Mouse (Mus musculus) cortical plate, adult 2 months (tissue): ENCODE results near the gene Ppp6r3.

ENCODE experiments used
- CTCF ChIP-seq: fragments of 200-500 bp; IDR thresholded peaks from 2 replicates; pipeline ENCODE4 v1.5.1; 2011; ENCODE audit warnings: mild to moderate bottlenecking, control low read depth, low read length; ENCODE audit not compliant: insufficient read depth; ENCODE audit errors: extremely low read depth
- POLR2A ChIP-seq: fragments of 200-500 bp; IDR thresholded peaks from 2 replicates; pipeline ENCODE4 v1.6.1; 2011; ENCODE audit warnings: mild to moderate bottlenecking, low read length, control low read depth; ENCODE audit not compliant: insufficient read depth; ENCODE audit errors: extremely low read depth

- TF ChIP-seq CTCF (no peak), POLR2A (no peak)
Measured at GRCm38 (mm10) chr19:3620871-3621270, 45.3 kb upstream of the Ppp6r3 start.
